Mouse (Mus musculus) thymus, adult 2 months (tissue): ENCODE measurements around the gene P4ha1.

Experiments
- CTCF ChIP-seq: fragments of 200-500 bp; IDR thresholded peaks from 2 replicates; pipeline ENCODE4 v1.5.1; 2012; ENCODE audit warnings: mild to moderate bottlenecking, control low read depth, low read length, moderate library complexity, borderline replicate concordance; ENCODE audit not compliant: control insufficient read depth, poor library complexity, insufficient read depth; ENCODE audit errors: extremely low read depth
- POLR2A ChIP-seq: fragments of 200-500 bp; IDR thresholded peaks from 2 replicates; pipeline ENCODE4 v1.6.1; 2012; ENCODE audit warnings: mild to moderate bottlenecking, low read length, control low read depth, moderate library complexity; ENCODE audit not compliant: control insufficient read depth, poor library complexity, insufficient read depth; ENCODE audit errors: extremely low read depth

- TF ChIP-seq CTCF: no peak
- no peak for TF ChIP-seq POLR2A
Measured at GRCm38 (mm10) chr10:59321112-59321511, 2.0 kb upstream of the P4ha1 start.
